Mouse (Mus musculus): ENCODE data around the gene Slc39a9.
A peak's percentile ranks its signal among the peaks of the same experiment; 100 is the strongest.

Slc39a9 gene

GRCm38 (mm10) chr12:80719141-80719540 is 75.5 kb downstream of the Slc39a9 start:
- no peak for DNase-seq (ENCODE audit: low spot score in 2 of 2)

- no peak for DNase-seq (ENCODE audit: low spot score in 2 of 2)
These were observed 76.8 kb downstream of the Slc39a9 start for GRCm38 (mm10) chr12:80720507-80720906.

GRCm38 (mm10) chr12:80721458-80721857 is 77.8 kb downstream of the Slc39a9 start:
- DNase-seq (ENCODE audit: low spot score in 2 of 2): no peak

- peak; percentile 86 to 91 for DNase-seq (ENCODE audit: low spot score in 2 of 2)
These were observed 81.3 kb downstream of the Slc39a9 start for GRCm38 (mm10) chr12:80724853-80725559.

GRCm38 (mm10) chr12:80728207-80728606 is 84.5 kb downstream of the Slc39a9 start:
- no peak for DNase-seq (ENCODE audit: low spot score in 2 of 2)

GRCm38 (mm10) chr12:80728814-80729213 is 85.1 kb downstream of the Slc39a9 start:
- no peak for DNase-seq (ENCODE audit: low spot score in 2 of 2)

- DNase-seq (ENCODE audit: low spot score in 2 of 2): no peak
These were observed 86.3 kb downstream of the Slc39a9 start for GRCm38 (mm10) chr12:80729758-80730530.

GRCm38 (mm10) chr12:80730567-80730966 is 86.9 kb downstream of the Slc39a9 start:
- peak; percentile 54 to 75 for DNase-seq (ENCODE audit: low spot score in 2 of 2)

Data from cerebellum, postnatal 4 days (tissue).